Mouse (Mus musculus): Measurements from ENCODE around the gene Hacd2. TPM values are rescaled to one million over a fixed set of nuclear protein-coding genes. Genes with fewer than 3 reads are reported as not detected.

Gene Hacd2
- polyA plus RNA-seq, 1 experiment, result 70.8 TPM

DNA sequence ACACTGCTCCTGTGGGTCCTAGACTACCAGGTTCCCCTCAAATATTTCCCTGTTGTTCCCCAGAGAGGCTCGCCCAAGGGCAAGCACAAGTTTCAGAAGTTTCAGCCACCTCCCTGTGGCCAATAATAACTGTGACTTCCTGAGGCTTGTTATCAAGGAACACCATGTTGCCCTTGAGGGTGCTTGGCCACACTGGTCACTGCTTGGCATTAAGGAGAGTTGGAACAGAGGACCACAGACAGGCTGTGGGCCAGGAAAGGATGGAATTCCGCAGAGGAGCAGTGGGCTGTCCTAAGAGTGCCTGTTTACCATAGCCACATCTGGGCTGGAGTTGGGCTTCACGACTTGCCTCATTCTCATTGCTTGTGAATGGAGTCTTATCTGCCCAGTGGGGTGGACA is 107.9 kb downstream of the Hacd2 start:
- Histone ChIP-seq H3K4me1 (ENCODE audit: control insufficient read depth, insufficient read depth, low read length) (no peaks in the 10 kb centered on the region), H3K36me3 (ENCODE audit: control insufficient read depth, insufficient read depth, low read length) (no peaks in the 10 kb centered on the region), H3K27me3 (replicated peaks; ENCODE audit: control insufficient read depth, insufficient read depth, low read length) (no peaks in the 10 kb centered on the region; the same call in 1 of the 2 replicates), H3K27ac (ENCODE audit: insufficient read depth, low read depth, low read length) (no peak overlapping the region), H3K4me3 (ENCODE audit: insufficient read depth, low read depth, low read length) (no peak overlapping the region)
- WGBS, result 77% methylated on average over 3 of the region's 3 CpGs
- DNase-seq, result no peak
- no peak for TF ChIP-seq POLR2A (IDR thresholded peaks at IDR 0.05; ENCODE audit: low read depth, low read length)
- TF ChIP-seq CTCF (conservative IDR thresholded peaks at IDR 0.05; ENCODE audit: insufficient read depth, insufficient read length, low read depth, low read length), result no peak

GRCm38 (mm10) chr16:35139416-35139815 is 117.2 kb downstream of the Hacd2 start:
- H3K27me3 ChIP-seq (replicated peaks; ENCODE audit: control insufficient read depth, insufficient read depth, low read length), result no peaks in the 10 kb centered on the region
- H3K27ac ChIP-seq (ENCODE audit: insufficient read depth, low read depth, low read length), result no peak overlapping the region
- DNase-seq, result no peak
- no peaks in the 10 kb centered on the region for H3K36me3 ChIP-seq (ENCODE audit: control insufficient read depth, insufficient read depth, low read length)
- 77% methylated on average over 6 of the region's 6 CpGs for WGBS
- TF ChIP-seq CTCF (conservative IDR thresholded peaks at IDR 0.05; ENCODE audit: insufficient read depth, insufficient read length, low read depth, low read length) (no peak), POLR2A (IDR thresholded peaks at IDR 0.05; ENCODE audit: low read depth, low read length) (no peak)
- H3K4me1 ChIP-seq (ENCODE audit: control insufficient read depth, insufficient read depth, low read length), result no peaks in the 10 kb centered on the region
- no peak overlapping the region for H3K4me3 ChIP-seq (ENCODE audit: insufficient read depth, low read depth, low read length)

DNA sequence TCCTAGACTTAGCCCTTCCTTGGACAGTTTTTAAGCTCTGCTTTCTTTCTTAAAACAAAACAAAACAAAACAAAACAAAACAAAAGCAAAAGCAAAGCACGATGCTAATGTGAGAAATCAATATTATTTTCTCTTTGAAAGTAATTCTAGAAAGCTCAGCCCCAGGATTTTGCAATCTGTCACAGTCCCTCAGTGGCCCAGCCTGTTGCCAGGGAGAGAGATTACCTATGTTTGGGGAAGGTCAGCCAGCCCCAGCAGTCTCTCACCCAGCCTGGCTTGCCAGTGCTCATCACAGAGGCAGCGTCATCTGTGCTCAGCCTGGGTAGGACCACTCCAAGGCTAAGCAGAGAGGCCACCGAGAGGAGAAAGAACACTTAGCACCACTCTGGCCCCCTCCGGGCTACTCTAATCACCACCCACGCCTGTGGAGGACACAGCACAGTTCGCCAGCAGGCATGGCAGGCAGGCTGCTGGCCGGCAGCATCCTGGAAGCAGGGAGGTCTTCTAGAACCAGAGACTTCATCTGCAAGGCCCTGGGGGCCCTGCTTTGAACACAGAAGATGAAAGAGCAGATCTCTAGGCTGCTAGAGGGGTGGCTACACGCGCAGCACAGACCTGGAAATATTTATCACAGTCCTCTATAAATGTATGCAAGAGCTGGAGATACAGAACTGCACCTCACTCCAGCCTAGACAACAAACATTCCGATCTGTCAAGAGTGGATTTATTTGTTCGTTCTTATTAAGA is 117.8 kb downstream of the Hacd2 start:
- TF ChIP-seq CTCF (conservative IDR thresholded peaks at IDR 0.05; ENCODE audit: insufficient read depth, insufficient read length, low read depth, low read length), result no peak
- TF ChIP-seq POLR2A (IDR thresholded peaks at IDR 0.05; ENCODE audit: low read depth, low read length), result no peak
- no peak for DNase-seq
- no peak overlapping the region for H3K4me3 ChIP-seq (ENCODE audit: insufficient read depth, low read depth, low read length)
- H3K27me3 ChIP-seq (replicated peaks; ENCODE audit: control insufficient read depth, insufficient read depth, low read length), result no peaks in the 10 kb centered on the region
- H3K27ac ChIP-seq (ENCODE audit: insufficient read depth, low read depth, low read length), result no peak overlapping the region
- H3K4me1 ChIP-seq (ENCODE audit: control insufficient read depth, insufficient read depth, low read length), result no peaks in the 10 kb centered on the region
- H3K36me3 ChIP-seq (ENCODE audit: control insufficient read depth, insufficient read depth, low read length), result no peaks in the 10 kb centered on the region
- WGBS, result 45% methylated on average over 11 of the region's 11 CpGs

- H3K27me3 ChIP-seq (replicated peaks; ENCODE audit: control insufficient read depth, insufficient read depth, low read length), result no peaks in the 10 kb centered on the region
- 52% methylated on average over 9 of the region's 9 CpGs for WGBS
- H3K36me3 ChIP-seq (ENCODE audit: control insufficient read depth, insufficient read depth, low read length), result no peaks in the 10 kb centered on the region
- no peak overlapping the region for H3K4me3 ChIP-seq (ENCODE audit: insufficient read depth, low read depth, low read length)
- TF ChIP-seq POLR2A (IDR thresholded peaks at IDR 0.05; ENCODE audit: low read depth, low read length) (no peak), CTCF (conservative IDR thresholded peaks at IDR 0.05; ENCODE audit: insufficient read depth, insufficient read length, low read depth, low read length) (no peak)
- no peak overlapping the region for H3K27ac ChIP-seq (ENCODE audit: insufficient read depth, low read depth, low read length)
- no peaks in the 10 kb centered on the region for H3K4me1 ChIP-seq (ENCODE audit: control insufficient read depth, insufficient read depth, low read length)
- no peak for DNase-seq
Measured at GRCm38 (mm10) chr16:35140620-35140975, 118.4 kb downstream of the Hacd2 start.

DNA sequence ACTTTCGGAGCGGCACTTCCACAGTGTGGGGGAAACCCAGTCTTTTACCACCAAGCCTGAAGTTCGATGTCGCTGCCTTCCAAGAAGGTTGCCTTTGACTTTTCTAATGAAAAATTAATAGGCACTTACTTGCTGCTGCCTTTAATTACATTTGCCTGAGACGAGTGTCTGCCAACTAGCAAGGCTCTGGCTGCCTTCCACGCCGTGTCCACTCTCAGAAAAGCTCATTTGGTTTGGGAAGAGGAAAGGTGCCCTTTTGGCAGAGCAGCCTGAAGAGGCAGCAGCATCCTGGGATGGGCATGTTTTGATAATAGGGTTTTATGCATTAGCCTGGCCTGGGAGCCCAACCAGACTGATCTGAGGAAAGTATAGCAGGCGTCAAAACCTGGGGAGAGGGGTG is 119.6 kb downstream of the Hacd2 start:
- no peak for DNase-seq
- no peak overlapping the region for H3K27ac ChIP-seq (ENCODE audit: insufficient read depth, low read depth, low read length)
- H3K4me3 ChIP-seq (ENCODE audit: insufficient read depth, low read depth, low read length), result no peak overlapping the region
- no peaks in the 10 kb centered on the region for H3K27me3 ChIP-seq (replicated peaks; ENCODE audit: control insufficient read depth, insufficient read depth, low read length)
- 81% methylated on average over 8 of the region's 8 CpGs for WGBS
- no peaks in the 10 kb centered on the region for H3K4me1 ChIP-seq (ENCODE audit: control insufficient read depth, insufficient read depth, low read length)
- no peak for TF ChIP-seq CTCF (conservative IDR thresholded peaks at IDR 0.05; ENCODE audit: insufficient read depth, insufficient read length, low read depth, low read length)
- TF ChIP-seq POLR2A (IDR thresholded peaks at IDR 0.05; ENCODE audit: low read depth, low read length), result no peak
- no peaks in the 10 kb centered on the region for H3K36me3 ChIP-seq (ENCODE audit: control insufficient read depth, insufficient read depth, low read length)

DNA sequence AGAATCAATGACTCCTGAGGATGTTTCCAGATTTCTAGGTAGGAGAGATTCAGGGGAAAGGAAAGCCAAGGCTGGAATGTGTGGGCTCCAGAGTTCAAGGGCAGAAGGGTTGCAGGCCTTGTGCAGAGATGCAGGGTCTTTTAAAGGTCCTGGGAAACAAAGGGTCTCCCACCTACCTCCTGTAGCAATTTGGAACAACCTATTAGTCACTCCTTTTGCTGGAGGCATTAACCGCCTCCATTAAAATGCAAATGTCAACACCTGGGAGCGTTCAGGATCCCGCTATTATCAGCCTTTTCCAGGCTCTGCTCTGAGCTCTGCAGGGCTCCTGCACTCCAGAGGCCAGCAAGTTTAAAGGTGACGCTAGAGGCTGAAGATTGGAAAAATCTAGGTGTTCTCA is 123.9 kb downstream of the Hacd2 start:
- WGBS, result 33% methylated on average over 4 of the region's 4 CpGs
- Histone ChIP-seq H3K36me3 (ENCODE audit: control insufficient read depth, insufficient read depth, low read length) (no peaks in the 10 kb centered on the region), H3K4me3 (ENCODE audit: insufficient read depth, low read depth, low read length) (no peak overlapping the region), H3K27ac (ENCODE audit: insufficient read depth, low read depth, low read length) (no peak overlapping the region), H3K27me3 (replicated peaks; ENCODE audit: control insufficient read depth, insufficient read depth, low read length) (no peaks in the 10 kb centered on the region), H3K4me1 (ENCODE audit: control insufficient read depth, insufficient read depth, low read length) (no peaks in the 10 kb centered on the region)
- TF ChIP-seq POLR2A (IDR thresholded peaks at IDR 0.05; ENCODE audit: low read depth, low read length) (no peak), CTCF (conservative IDR thresholded peaks at IDR 0.05; ENCODE audit: insufficient read depth, insufficient read length, low read depth, low read length) (no peak)
- no peak for DNase-seq

DNA sequence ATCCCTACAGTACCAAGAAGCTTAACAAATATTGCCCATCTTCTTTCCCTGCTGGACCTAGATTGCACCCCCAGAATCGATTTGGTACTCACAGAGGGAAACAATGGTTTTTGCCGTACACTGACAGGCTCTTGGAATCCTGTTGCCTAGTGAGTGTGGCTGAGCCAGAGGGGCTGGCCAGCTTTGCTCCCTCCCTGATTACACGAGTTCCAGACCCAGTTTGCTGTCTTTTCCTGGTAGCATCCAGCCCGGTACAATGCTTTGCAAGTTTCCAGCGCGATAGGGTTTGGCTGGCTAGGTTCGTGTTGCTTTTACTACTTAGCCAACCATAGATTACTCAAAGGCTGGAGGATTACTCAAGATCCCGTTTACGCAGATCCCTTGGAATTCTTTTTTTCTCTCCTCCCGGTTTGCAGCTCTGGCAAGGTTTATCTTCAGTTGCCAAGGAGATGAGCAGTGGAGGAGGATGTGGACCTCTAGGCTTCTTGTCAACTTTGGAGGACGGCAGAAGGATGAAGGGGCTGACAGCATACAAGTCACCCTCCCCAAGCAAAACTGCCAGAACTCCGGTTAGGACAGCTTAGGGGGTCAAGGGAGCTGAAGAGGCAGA is 131.0 kb downstream of the Hacd2 start:
- Histone ChIP-seq H3K27ac (ENCODE audit: insufficient read depth, low read depth, low read length) (no peak overlapping the region), H3K4me3 (ENCODE audit: insufficient read depth, low read depth, low read length) (no peak overlapping the region), H3K27me3 (replicated peaks; ENCODE audit: control insufficient read depth, insufficient read depth, low read length) (peaks cover 7% of the 10 kb centered on the region), H3K4me1 (ENCODE audit: control insufficient read depth, insufficient read depth, low read length) (no peaks in the 10 kb centered on the region), H3K36me3 (ENCODE audit: control insufficient read depth, insufficient read depth, low read length) (no peaks in the 10 kb centered on the region)
- no peak for DNase-seq
- TF ChIP-seq CTCF (conservative IDR thresholded peaks at IDR 0.05; ENCODE audit: insufficient read depth, insufficient read length, low read depth, low read length), result no peak
- TF ChIP-seq POLR2A (IDR thresholded peaks at IDR 0.05; ENCODE audit: low read depth, low read length), result no peak
- 18% methylated on average over 12 of the region's 12 CpGs for WGBS
